Mouse (Mus musculus): ENCODE results near the gene Acsbg1.
A peak's percentile ranks its signal among the peaks of the same experiment; 100 is the strongest.

Acsbg1 gene

DNA sequence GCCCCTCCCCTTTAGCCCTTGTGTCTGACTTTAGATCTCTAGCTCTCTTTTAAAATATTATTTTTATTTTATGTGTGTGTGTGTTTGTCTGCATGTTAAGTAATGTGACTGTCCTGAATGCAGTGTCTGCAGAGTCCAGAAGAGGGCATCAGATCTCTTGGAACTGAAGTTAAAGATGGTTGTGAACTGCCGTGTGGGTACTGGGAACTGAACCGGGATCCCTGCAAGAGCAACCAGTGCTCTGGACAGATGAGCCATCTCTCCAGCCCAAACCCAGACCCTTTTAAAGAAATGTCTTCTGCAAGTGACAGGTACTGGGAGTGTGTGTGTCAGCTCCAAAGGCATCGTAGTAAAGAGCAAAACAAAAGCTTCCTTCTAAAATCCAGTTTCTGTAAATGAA is 4.4 kb upstream of the Acsbg1 start:
- DNase-seq = no peak

DNA sequence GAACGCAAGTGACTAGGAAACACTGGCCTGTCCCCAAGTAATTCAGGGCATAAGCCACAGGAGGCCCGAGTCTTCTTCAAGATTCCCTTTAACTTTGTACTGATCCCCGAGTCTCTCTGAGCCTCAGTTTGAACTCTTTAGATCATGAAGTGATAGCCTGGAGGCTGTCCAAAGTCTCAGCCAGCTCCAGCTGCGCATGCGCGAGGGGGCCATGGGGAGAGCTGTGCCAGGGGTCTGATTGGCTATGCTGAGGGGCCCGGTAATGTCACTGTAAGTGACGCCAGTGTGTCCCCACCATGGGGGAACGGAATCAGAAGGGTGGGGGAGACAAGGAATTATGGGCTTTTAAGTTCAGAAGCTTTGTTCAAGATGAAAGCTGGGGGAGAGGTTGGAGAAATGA is 2.7 kb upstream of the Acsbg1 start:
- peak; percentile 13 for DNase-seq

DNA sequence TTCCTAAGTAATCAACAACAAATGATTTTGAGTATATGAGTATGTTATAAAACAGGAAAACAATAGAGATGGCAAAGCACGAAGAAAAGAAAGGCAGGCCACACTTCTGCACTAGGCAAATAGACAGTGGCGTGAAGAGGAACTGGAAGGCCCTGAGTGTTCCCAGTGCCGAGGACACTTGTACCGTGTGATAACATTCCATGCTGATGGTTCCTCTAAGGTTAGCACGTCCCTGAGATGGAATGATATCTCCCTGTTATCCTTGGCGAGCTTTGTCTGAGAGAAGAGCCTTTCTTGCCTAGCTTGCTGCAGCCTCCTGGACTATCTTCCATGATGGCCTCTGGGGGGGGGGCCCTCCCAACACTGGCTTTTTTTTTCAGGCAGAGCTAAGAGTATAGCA is 2.9 kb downstream of the Acsbg1 start:
- DNase-seq = no peak

DNA sequence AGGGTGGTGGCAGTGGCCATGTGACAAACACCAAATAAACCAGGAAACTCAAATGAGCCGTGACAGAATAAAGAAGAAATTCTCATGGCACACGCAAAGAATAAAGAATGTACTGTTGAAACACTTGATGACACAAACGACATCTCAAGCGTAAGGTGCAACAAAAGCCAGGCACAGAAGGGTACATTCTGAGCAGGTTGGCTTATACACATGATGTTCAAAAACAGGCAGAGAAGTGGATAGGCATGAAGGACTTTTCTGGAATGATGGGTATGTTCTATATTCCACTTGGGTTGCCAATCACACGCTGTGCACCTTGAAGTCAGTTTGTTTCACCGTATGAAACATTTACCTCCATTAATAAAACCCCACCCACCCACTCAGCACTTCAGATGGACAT is 5.3 kb downstream of the Acsbg1 start:
- no peak for DNase-seq

DNA sequence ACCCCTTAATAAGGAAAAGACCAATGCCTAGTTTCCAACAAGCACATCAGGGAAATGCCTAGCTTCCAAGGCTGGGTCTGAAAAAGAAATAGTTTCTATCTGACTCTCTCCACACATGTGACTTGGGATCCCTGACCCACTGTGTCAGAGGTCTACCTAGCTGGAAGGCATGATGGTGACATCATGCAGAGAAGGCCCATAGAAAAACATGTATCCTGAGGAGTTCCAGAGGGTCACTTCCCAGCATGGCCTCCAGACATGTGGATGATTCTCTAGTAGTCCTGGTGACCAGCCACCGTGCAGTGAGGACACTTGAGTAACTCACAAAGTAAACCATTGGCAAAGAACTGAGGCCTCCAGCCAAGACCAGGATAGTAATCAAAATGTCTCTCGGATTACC is 5.8 kb downstream of the Acsbg1 start:
- no peak for DNase-seq

DNA sequence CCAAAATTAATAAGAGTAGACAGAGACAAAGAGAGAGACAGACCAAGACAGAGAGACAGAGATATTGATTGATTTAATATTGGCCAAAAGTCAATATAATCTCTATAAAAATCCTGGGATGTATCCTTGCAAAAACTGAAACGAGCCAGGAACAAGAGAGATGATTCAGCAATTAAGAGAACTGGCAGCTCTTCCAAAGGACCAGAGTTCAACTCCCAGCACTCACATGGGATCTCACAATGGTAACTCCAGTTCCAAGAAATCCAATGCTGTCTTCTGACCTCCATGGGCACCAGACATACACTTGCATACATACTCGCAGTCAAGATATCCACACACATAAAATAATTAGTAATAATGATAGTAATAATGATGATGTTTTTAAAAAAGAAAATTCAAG is 8.9 kb downstream of the Acsbg1 start:
- no peak for DNase-seq

DNA sequence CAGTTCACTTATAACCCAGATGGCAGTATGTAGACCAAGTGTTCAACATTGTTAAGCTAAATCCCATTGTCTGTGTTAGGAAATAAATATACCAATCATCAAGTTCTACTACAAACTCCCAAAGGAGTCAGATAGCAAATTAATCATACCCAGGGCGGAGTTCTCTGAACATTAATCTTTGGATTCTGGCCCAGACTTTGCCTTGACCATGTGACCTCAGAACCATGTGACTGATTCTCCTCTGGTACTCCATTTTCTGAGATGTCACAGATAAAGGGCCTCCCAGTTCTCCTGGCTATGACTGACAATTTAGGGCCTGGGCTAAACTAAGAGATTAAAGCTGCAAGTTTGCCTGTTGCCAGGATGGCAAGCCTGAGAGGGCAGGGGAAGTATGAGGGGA is 12.3 kb downstream of the Acsbg1 start:
- DNase-seq = no peak

DNA sequence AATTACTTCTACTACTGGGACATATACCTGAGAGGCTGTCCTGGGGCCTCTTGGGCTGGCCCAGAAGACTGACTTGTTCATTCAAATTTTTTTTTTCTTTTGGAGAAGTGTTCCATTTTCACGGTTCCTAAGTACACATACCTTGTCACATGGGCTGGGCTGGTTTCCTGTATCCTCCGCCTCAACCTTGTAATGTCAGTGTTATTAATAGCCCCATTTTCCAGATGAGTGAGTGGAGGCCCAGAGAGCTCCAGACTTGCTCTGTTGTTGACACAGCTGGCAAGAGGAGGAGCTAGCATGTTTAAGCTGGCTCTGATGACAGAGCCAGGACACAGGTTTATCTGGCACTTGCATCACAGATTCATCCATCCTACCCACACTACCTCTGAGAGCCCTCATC is 14.2 kb downstream of the Acsbg1 start:
- no peak for DNase-seq

DNA sequence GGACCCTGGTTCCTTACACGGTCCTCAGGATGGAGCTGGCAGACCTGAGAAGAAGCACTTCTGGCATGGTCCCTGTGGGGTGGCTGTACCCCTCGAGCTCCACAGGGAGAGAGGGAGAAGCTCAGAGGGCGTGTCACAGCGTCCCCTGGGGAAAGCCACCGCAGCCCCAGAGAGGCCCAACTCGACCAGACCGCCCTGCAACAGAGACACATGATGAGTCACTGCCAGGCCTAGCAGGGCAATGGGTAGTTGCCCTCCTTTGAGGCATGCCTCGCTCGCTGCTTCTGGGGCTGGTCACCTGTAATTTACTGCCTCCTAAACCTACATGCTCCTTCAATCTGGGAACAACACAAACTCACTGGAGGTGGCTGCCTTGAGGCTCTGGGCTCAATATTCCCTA is 15.4 kb downstream of the Acsbg1 start:
- DNase-seq = no peak

DNA sequence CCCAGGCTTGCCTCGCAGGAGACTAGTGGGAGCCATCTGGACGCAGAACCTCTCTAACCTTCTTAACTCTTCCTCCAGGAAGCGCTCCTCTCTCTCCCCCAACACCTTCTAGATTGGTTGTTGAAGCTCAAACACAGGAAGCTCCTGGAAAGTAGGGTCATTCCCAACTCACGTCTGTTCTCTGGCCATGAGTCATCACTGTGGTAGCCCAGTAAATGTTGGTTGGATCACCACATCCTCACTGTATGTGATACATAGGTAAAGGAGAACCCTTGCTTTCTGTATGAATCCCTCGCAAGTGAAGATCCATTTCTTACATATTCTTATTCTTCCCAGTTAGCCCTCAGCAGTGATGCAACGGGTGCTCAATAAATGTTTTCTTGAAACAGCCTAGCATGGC is 16.1 kb downstream of the Acsbg1 start:
- no peak for DNase-seq

DNA sequence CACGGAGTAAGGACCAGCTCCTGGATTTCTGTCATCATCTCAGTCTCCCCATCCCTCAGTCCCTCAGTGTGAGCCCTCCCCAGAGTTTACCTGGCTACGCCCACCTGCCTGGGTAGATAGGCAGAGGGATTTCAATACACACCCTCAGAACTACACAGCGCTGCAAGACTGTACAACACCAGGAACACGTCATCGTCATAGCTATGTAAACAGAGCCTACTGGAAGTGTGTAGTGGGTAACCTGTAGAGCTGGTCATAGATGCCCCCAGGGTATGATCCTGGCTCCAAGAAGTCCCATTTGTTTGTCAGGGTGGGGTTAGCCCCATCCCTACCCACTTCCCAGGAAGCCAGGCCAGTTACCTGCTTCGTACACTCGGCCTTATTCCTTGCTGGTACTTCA is 18.5 kb downstream of the Acsbg1 start:
- DNase-seq = no peak

DNA sequence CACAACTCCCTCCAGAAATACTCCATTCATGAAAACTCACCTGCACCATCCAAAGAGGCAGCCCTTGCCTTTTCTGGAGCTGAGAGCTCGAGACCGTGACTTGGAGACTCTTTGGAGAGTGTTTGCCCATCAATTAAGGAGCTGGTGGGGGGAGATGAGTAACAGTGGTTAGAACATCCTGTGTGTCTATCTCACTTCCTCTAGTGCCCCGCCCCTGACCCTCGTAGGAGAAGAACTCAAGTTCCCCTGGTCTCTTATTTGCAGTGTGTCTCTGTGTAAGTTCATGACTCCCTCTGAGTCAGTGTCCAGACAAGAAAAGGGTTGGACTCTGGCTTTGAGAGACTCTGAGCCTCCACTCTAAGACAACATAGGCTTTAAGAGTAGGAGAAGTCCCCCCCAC is 19.1 kb downstream of the Acsbg1 start:
- DNase-seq = no peak

DNA sequence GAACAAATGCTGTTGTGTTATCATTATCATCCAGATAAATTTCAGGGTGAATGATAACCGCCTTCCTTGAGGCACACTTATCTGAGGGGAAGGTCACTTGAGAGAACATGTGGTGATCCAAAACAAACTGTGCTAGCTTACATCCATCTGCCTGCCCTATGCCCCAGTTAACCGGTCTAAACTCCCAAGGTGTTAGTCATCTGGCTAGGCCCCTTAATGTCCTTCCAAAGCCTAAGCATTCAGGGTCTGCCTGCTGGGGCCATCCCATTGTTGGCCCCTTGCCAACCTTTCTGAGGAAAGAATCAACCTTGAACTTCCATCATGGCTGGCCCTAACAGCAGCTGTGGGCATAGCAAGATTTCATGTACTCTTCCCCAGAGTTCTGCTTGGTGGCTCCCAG is 19.5 kb downstream of the Acsbg1 start:
- no peak for DNase-seq

DNA sequence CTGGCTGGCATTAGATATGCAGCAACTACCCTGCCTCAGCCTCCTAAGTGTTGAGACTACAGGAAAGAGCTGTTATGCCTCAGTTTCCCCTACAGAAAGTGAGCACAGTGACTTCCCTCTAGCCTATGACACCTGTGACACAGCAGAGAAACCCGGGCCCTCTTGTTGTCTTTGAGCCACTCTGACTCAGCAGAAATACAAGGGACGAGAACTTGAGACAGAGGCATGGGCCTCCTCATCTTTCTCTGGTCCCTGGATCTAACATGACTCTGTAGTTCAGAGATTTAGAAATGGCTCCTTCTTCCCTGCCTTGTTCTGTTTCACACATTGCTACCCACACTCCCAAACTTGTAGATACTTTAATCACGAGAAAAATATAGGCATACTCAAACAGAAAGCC is 20.1 kb downstream of the Acsbg1 start:
- DNase-seq = no peak

DNA sequence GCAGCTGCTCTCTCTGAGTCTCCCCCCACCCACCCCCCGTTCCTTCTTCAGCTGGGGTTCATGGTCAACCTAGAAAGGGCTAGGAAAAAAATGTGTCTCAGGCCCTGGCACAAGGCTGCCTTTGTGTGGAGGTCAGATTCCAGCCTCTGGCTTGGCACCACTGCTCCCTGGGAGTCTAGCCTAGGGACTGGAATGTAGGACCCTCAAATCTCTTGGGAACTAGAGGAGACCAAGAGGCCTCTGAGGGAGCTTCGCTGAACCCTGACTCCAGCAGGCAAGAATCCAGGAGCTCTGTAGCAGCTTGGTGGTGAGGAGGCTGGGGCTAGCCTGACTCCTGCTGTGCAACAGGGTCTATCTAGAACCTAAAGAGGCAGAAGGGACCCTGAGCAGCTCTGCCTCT is 22.5 kb downstream of the Acsbg1 start:
- DNase-seq = no peak

DNA sequence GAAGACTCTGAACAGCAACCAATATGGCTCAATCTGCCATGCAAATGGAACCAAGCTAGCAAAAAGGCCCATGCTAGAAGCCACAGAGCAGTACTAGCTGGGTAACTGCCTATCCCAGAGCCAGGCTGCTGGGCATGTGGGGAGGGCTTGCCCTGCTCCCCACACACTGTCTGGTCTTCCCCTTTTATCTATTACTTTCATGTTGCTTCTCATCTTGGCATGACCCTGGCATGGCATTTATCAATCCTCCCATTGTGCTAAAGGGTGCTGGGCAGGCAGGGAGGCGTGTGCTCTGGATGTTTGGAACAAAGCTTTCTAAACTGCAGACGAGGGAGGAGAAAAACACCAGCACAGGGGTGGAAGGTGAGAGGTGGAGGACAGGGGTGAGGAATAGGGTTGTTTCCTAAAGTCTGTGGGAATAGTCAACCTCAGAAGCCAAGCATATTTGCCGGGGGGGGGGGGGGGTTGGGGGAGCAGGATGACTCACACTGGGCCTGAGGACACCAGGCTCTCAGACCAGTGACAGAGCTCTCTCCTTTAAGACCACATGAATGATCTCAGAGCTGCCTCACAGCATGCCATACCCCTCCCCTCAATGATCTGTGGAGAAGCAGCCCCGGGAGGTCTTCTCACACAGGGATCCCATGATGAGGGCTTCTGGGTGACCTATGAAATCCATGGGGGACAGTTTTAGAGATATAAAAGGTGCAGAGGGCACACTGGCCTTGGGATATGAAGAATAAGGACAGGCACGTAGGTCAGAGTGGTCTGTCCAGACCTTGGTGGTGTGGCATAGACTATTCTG is 24.0 kb downstream of the Acsbg1 start:
- DNase-seq = no peak

DNA sequence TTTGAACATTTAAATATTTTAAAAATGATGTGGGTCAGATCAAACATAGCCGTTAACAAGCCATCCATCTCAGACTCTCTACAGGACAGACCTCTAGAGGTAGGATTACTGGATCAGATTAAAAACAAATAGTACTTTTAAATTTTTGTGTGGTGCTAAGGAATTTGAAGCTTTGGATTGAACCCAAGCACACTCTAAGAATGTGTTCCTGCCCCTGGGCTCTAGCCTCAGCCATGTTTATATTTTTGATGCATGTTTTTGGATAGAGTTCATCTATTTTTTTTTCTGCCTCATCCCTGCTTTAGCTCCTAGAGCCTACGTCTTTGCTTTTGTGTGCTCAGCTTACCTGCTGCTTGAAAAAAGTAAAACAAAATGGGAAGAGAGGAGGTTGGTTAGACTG is 28.3 kb downstream of the Acsbg1 start:
- DNase-seq = no peak

DNA sequence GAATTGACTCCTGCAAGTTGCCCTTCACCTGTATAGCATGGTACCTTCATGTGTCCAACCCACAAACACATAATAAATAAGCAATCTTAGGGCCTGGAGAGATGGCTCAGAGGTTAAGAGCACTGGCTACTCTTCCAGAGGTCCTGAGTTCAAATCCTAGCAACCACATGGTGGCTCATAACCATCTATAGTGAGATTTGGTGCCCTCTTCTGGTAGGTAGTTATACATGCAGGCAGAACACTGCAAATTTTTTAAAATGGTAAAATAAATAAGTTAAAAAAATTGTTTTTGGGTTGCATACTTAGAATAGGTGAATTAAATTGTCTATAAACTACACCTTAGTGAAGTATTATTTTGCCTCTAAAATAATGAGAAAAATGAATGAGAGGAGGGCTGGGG is 30.8 kb downstream of the Acsbg1 start:
- no peak for DNase-seq

DNA sequence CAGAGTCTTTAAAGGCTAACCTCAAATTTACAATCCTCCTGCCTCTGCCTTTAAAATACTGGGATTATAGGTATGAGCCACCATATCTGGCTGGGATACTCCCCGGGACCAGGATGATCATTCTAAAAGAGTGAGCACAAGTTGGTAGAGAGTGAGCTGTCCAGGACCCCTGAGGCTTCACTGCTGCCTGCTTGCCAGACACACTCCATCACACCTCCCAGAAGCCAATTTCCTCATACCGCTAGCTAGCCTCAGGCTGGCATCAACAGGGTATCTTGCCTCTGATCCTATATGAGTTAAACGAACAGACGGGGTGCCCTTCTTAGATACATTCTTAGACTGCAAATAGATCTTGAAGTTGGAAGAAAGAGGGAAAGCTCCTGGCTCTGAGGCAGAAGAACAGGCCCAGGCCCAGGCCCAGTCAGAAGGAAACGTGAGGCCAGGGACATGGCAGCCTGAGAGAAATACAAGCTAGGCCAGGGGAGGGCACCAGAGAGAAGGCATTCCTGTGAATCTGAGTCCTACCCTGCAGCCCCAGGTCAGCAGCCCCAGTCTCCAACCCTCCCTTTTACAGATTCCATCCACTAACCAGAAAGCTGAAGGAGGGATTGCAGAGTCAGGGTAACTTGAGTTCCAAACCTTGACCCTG is 31.9 kb downstream of the Acsbg1 start:
- no peak for DNase-seq

DNA sequence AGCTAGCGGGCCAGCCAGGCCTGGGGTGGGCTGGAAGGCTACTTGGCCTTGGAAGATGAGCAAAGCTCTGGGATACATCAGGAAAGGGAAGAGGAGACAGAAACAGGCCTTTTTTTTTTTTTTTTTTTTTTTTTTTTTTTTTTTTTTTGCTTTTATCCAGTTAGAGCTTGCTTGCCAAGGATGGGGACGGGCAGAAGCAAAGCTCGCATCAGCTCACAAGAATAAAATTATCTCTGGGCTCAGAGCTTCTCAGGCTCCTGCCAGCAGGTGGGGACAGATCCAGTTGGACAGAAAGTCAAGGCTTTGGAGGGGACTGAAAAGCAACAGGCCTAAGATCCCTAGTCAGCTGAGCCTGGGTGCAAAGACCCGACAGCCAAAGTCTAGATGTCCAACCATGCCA is 32.9 kb downstream of the Acsbg1 start:
- no peak for DNase-seq

DNA sequence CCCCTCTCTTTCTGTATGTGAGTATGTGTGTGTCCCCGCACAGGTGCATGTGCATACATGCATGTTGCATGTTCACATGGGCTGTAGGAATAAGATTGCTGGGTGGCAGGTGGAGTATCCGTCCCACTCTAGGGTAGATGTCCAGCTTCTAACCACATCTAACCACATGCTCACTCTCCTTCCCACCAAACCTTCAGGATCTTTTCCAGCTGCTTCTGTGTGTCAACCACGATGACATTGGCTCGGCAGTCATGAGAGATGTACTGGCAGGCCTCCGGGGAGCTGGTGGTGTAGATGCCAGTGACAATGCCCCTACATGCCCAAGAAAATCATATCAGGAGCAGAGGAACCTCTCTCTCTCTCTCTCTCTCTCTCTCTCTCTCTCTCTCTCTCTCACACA is 34.4 kb downstream of the Acsbg1 start:
- DNase-seq = no peak

DNA sequence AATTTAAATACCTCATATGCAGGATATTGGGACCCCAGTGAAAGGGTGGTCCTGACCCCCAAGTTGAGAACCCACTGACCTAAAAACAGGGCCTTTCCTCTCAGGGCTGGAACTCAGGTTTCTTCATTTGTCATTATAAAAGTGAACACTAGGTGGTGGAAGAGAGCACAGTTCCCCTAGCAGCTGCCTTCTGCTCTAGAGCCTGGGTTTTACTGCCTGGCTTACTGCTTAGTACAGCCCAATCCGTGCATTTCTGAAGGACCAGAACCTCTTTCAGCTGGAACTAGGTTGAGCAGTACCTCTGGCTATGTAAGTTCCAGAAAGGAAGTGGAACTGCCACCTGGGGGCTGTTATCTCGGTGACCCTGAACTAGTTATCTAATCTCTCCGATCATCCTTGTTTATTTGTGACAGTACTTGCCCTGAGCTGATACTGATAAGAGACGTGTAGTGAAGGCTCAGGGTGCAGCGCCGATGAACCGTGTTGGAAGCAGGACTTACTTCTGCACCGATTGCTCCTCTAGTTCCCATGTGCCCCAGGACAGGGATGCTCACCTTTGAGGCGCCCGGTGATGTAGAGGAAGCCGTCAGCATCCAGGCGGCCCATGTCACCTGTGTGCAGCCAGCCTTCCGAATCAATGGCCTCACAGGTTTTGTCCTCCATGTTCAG is 47.4 kb downstream of the Acsbg1 start:
- peak; percentile 34 for DNase-seq

DNA sequence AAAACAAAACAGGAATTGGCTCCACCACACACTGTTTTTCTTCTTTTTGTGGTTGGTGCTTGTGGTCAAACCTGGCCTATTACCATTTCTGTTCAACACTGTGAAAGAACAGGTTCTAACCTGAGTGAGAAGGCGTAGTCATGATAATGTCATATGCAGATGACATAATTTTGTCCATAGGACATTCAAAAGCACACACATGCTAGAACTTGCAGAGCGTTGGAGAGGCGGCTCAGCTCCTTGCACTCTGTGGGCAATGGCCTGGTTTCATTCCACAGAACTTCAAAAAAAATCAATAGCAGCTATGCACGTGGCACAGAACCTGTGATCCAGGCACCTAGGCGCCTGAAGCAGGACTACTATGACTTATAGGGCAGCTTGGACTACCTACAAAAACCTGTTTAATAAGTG is 48.9 kb downstream of the Acsbg1 start:
- DNase-seq = no peak

DNA sequence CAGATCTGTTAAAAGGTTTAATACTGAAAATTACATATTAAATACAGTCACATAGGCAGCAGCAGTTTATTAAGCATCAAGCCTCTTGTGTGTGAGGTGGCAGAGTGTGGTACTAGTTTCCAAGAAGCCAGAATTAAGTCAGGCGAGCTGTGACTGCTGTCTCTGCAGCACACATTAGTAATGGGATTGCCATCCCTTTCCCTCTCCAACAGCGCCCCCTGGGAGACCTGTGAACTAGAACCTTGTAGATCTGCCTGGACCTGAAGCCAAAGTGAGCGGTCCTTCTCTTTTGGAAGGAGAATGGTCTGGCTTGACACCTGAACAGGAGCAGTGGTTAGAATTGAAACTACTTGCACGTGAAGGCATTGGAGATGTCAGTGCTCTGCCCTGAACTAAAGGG is 56.8 kb downstream of the Acsbg1 start:
- peak; percentile 26 for DNase-seq

Measured in right cerebral cortex, adult 18-20 months (tissue).